Mouse (Mus musculus): Measurements from ENCODE around the gene Vwa7.

- TF ChIP-seq MAX (IDR thresholded peaks at IDR 0.05; ENCODE audit: low read depth) (no peak), POLR2A (IDR thresholded peaks at IDR 0.05; ENCODE audit: insufficient read length, low read depth) (no peak), MYOD1 (IDR thresholded peaks at IDR 0.05; ENCODE audit: control insufficient read depth in 1 of 3, insufficient read length in 2 of 3, low read depth in 2 of 3) (no peak), USF1 (IDR thresholded peaks at IDR 0.05; ENCODE audit: low read depth) (no peak), CEBPB (IDR thresholded peaks at IDR 0.05; ENCODE audit: insufficient read depth, poor library complexity, severe bottlenecking) (no peak)
These were observed 52.0 kb downstream of the Vwa7 start for GRCm38 (mm10) chr17:35068213-35068914.

All from myocyte (in vitro differentiated cells).